Mouse (Mus musculus) midbrain, embryonic 16.5 days (tissue): ENCODE results near the gene Twistnb. TPM values are rescaled to one million over a fixed set of nuclear protein-coding genes. Genes with fewer than 3 reads are reported as not detected.

Experiments
- ATAC-seq: fragments of 200-750 bp; cut with Nextera tagmentation; 2 replicates; pipeline ENCODE4 v1.8.0; 2017; ENCODE audit warnings: moderate TSS enrichment
- H3K27ac ChIP-seq: fragments of 300-500 bp; sonication (generic); 2 replicates; pipeline ENCODE4 v1.5.1; 2014; ENCODE audit warnings: mild to moderate bottlenecking, low read length, mixed read lengths
- H3K27me3 ChIP-seq: fragments of 300-500 bp; sonication (generic); 2 replicates; pipeline ENCODE4 v1.6.1; 2014; ENCODE audit warnings: low read depth, low read length, mixed read lengths; ENCODE audit not compliant: control insufficient read depth, insufficient read depth
- H3K36me3 ChIP-seq: fragments of 300-500 bp; sonication (generic); 2 replicates; pipeline ENCODE4 v1.6.1; 2014; ENCODE audit warnings: mild to moderate bottlenecking, low read length, moderate library complexity, mixed read lengths; ENCODE audit not compliant: control insufficient read depth, insufficient read depth
- H3K4me1 ChIP-seq: fragments of 300-500 bp; sonication (generic); 2 replicates; pipeline ENCODE4 v1.6.1; 2014; ENCODE audit warnings: mild to moderate bottlenecking, low read length, mixed read lengths; ENCODE audit not compliant: control insufficient read depth, insufficient read depth
- H3K4me2 ChIP-seq: fragments of 300-500 bp; sonication (generic); 2 replicates; pipeline ENCODE4 v1.6.1; 2014; ENCODE audit warnings: mild to moderate bottlenecking, low read length, mixed read lengths
- H3K4me3 ChIP-seq: fragments of 300-500 bp; sonication (generic); 2 replicates; pipeline ENCODE4 v1.5.1; 2014; ENCODE audit warnings: low read depth, mild to moderate bottlenecking, low read length, moderate library complexity, mixed read lengths
- H3K9ac ChIP-seq: fragments of 300-500 bp; sonication (generic); 2 replicates; pipeline ENCODE4 v1.6.1; 2014; ENCODE audit warnings: low read depth, low read length, mixed read lengths
- H3K9me3 ChIP-seq: fragments of 300-500 bp; sonication (generic); replicated peaks from 2 replicates; pipeline ENCODE4 v1.6.1; 2014; ENCODE audit warnings: mild to moderate bottlenecking, low read length, mixed read lengths; ENCODE audit not compliant: control insufficient read depth, poor library complexity, severe bottlenecking
- WGBS: fragments of 180-500 bp; shearing (Covaris S2); extraction: QIAGEN DNeasy Blood & Tissue Kit; methylation state at CpG from one replicate; pipeline ENCODE4 v1.1.7; 2014; 5-methylcytosine and 5-hydroxymethylcytosine counted together
- polyA plus RNA-seq: library from polyadenylated mRNA; unstranded; fragments of >200 nt; fragmentation: Nextera tagmentation; extraction: Ambion mirVana; gene quantifications from 2 replicates; pipeline ENCODE4 v1.2.1, GENCODE M21; 2015

Twistnb gene
- polyA plus RNA-seq: 46.6 and 51.6 TPM in 2 replicates

GRCm38 (mm10) chr12:33429387-33430160 is at the start of gene Twistnb:
Twistnb (plus strand) TSS chr12:33429635.
- H3K36me3 ChIP-seq: no peaks in the 10 kb centered on the region
- no peaks in the 10 kb centered on the region for H3K9me3 ChIP-seq
- ATAC-seq: peak; percentile 96
- peak within 1 kb of the TSS; percentile 76 for H3K27ac ChIP-seq
- H3K4me3 ChIP-seq: peak within 1 kb of the TSS; percentile 92
- H3K9ac ChIP-seq: peak within 1 kb of the TSS; percentile 84
- peaks cover 5% of the 10 kb centered on the region for H3K4me1 ChIP-seq
- H3K4me2 ChIP-seq: peak within 1 kb of the TSS; percentile 61
- H3K27me3 ChIP-seq: no peaks in the 10 kb centered on the region
- WGBS: under 1% methylated on average over 66 of the region's 66 CpGs

GRCm38 (mm10) chr12:33388842-33389241 is 40.6 kb upstream of the Twistnb start:
- peak; percentile 80 for ATAC-seq
- no peaks in the 10 kb centered on the region for H3K36me3 ChIP-seq
- WGBS: 4% methylated on average over 5 of the region's 5 CpGs
- no peak overlapping the region for H3K9ac ChIP-seq
- H3K4me1 ChIP-seq: no peaks in the 10 kb centered on the region
- no peak overlapping the region for H3K27ac ChIP-seq
- H3K27me3 ChIP-seq: no peaks in the 10 kb centered on the region
- H3K4me3 ChIP-seq: no peak overlapping the region
- H3K4me2 ChIP-seq: no peak overlapping the region
- no peaks in the 10 kb centered on the region for H3K9me3 ChIP-seq

- 66% methylated on average over 2 of the region's 2 CpGs for WGBS
- Histone ChIP-seq H3K9ac (no peak overlapping the region), H3K27ac (no peak overlapping the region), H3K4me2 (no peak overlapping the region), H3K4me1 (peaks cover 6% of the 10 kb centered on the region), H3K9me3 (no peaks in the 10 kb centered on the region), H3K27me3 (no peaks in the 10 kb centered on the region), H3K4me3 (no peak overlapping the region), H3K36me3 (no peaks in the 10 kb centered on the region)
- ATAC-seq: no peak
Measured at GRCm38 (mm10) chr12:33390844-33391560, 38.4 kb upstream of the Twistnb start.

- H3K27me3 ChIP-seq: no peaks in the 10 kb centered on the region
- peak within 1 kb of the TSS; percentile 46 for H3K4me2 ChIP-seq
- peak within 1 kb of the TSS; percentile 76 for H3K27ac ChIP-seq
- no peaks in the 10 kb centered on the region for H3K36me3 ChIP-seq
- WGBS: 6% methylated on average over 24 of the region's 24 CpGs
- H3K9ac ChIP-seq: peak within 1 kb of the TSS; percentile 14
- H3K4me1 ChIP-seq: peaks cover 6% of the 10 kb centered on the region
- ATAC-seq: peak; percentile 87
- peak within 1 kb of the TSS; percentile 25 for H3K4me3 ChIP-seq
- no peaks in the 10 kb centered on the region for H3K9me3 ChIP-seq
Measured at GRCm38 (mm10) chr12:33394804-33395623, 34.4 kb upstream of the Twistnb start, which contains the start of gene Efcab10. Efcab10 (plus strand) TSS chr12:33394854.

GRCm38 (mm10) chr12:33403265-33403693 is 26.2 kb upstream of the Twistnb start:
- WGBS: 70% methylated on average over 7 of the region's 7 CpGs
- no peak overlapping the region for H3K4me2 ChIP-seq
- no peak overlapping the region for H3K27ac ChIP-seq

GRCm38 (mm10) chr12:33404996-33405395 is 24.4 kb upstream of the Twistnb start:
- no peak overlapping the region for H3K4me3 ChIP-seq
- peak; percentile 45; the same call in 1 of the 2 replicates for ATAC-seq
- WGBS: 28% methylated on average over 5 of the region's 5 CpGs

More at GRCm38 (mm10) chr12:33403265-33403693, 26.2 kb upstream of the Twistnb start:
- Histone ChIP-seq H3K36me3 (no peaks in the 10 kb centered on the region), H3K9me3 (no peaks in the 10 kb centered on the region), H3K9ac (no peak overlapping the region), H3K4me1 (peaks cover 5% of the 10 kb centered on the region; the same call in 1 of the 2 replicates), H3K27me3 (no peaks in the 10 kb centered on the region), H3K4me3 (no peak overlapping the region)
- ATAC-seq: no peak

GRCm38 (mm10) chr12:33405398-33406026 is 23.9 kb upstream of the Twistnb start:
- ATAC-seq: peak; percentile 73; the same call in 1 of the 2 replicates
- Histone ChIP-seq H3K9me3 (no peaks in the 10 kb centered on the region), H3K27ac (peak overlapping the region; percentile 18; the same call in 1 of the 2 replicates), H3K27me3 (no peaks in the 10 kb centered on the region), H3K4me2 (no peak overlapping the region), H3K4me3 (no peak overlapping the region), H3K9ac (no peak overlapping the region), H3K36me3 (no peaks in the 10 kb centered on the region), H3K4me1 (peaks cover 5% of the 10 kb centered on the region; the same call in 1 of the 2 replicates)
- 31% methylated on average over 6 of the region's 6 CpGs for WGBS

More at GRCm38 (mm10) chr12:33404996-33405395, 24.4 kb upstream of the Twistnb start:
- Histone ChIP-seq H3K4me2 (no peak overlapping the region), H3K27ac (peak overlapping the region; percentile 18; the same call in 1 of the 2 replicates), H3K27me3 (no peaks in the 10 kb centered on the region), H3K9ac (no peak overlapping the region), H3K9me3 (no peaks in the 10 kb centered on the region), H3K4me1 (peaks cover 5% of the 10 kb centered on the region; the same call in 1 of the 2 replicates), H3K36me3 (no peaks in the 10 kb centered on the region)

- Histone ChIP-seq H3K27me3 (no peaks in the 10 kb centered on the region), H3K9ac (no peak overlapping the region), H3K4me2 (no peak overlapping the region), H3K4me3 (no peak overlapping the region), H3K36me3 (no peaks in the 10 kb centered on the region), H3K4me1 (no peaks in the 10 kb centered on the region), H3K27ac (no peak overlapping the region), H3K9me3 (no peaks in the 10 kb centered on the region)
- 50% methylated on average over 6 of the region's 6 CpGs for WGBS
- no peak for ATAC-seq
Measured at GRCm38 (mm10) chr12:33411580-33412151, 17.8 kb upstream of the Twistnb start.
